Mouse (Mus musculus) liver, adult 2 months (tissue): ENCODE measurements around the gene Ccdc153. TPM values are rescaled to one million over a fixed set of nuclear protein-coding genes. Genes with fewer than 3 reads are reported as not detected.

Source experiments
- DNase-seq: peaks from one replicate; pipeline ENCODE4 v3.0.0-alpha.2; 2011; ENCODE audit warnings: low read depth, low spot score; ENCODE audit errors: extremely low read depth
- H3K27ac ChIP-seq: fragments of 200-500 bp; replicated peaks from 2 replicates; pipeline ENCODE4 v1.5.1; 2012; ENCODE audit warnings: low read depth, mild to moderate bottlenecking, control low read depth, inconsistent platforms, low read length; ENCODE audit not compliant: insufficient read depth
- H3K27me3 ChIP-seq: fragments of 200-500 bp; 2 replicates; pipeline ENCODE4 v1.6.1; 2012; ENCODE audit warnings: mild to moderate bottlenecking, moderate library complexity, low read length, inconsistent platforms; ENCODE audit not compliant: control insufficient read depth, insufficient read depth
- H3K36me3 ChIP-seq: fragments of 200-500 bp; 2 replicates; pipeline ENCODE4 v1.6.1; 2012; ENCODE audit warnings: low read length, inconsistent platforms; ENCODE audit not compliant: control insufficient read depth, insufficient read depth
- H3K4me1 ChIP-seq: fragments of 200-500 bp; 2 replicates; pipeline ENCODE4 v1.6.1; 2011; ENCODE audit warnings: low read length; ENCODE audit not compliant: control insufficient read depth, insufficient read depth
- H3K4me3 ChIP-seq: fragments of 200-500 bp; 2 replicates; pipeline ENCODE4 v1.5.1; 2011; ENCODE audit warnings: low read depth, mild to moderate bottlenecking, control low read depth, low read length, moderate library complexity; ENCODE audit not compliant: insufficient read depth
- H3K79me2 ChIP-seq: fragments of 200-500 bp; 2 replicates; pipeline ENCODE4 v1.6.1; 2012; ENCODE audit warnings: inconsistent platforms, mild to moderate bottlenecking, low read length, moderate library complexity; ENCODE audit not compliant: control insufficient read depth, insufficient read depth
- H3K9ac ChIP-seq: fragments of 200-500 bp; 2 replicates; pipeline ENCODE4 v1.6.1; 2012; ENCODE audit warnings: low read depth, mild to moderate bottlenecking, control low read depth, inconsistent platforms, low read length
- CTCF ChIP-seq: fragments of 200-500 bp; IDR thresholded peaks from 2 replicates; pipeline ENCODE4 v1.5.1; 2011; ENCODE audit warnings: low read depth, low read length, control low read depth
- POLR2A ChIP-seq: fragments of 200-500 bp; IDR thresholded peaks from 2 replicates; pipeline ENCODE4 v1.6.1; 2011; ENCODE audit warnings: low read length, control low read depth; ENCODE audit not compliant: insufficient read depth; ENCODE audit errors: extremely low read depth
- WGBS: fragments of 180-500 bp; shearing (Covaris S2); methylation state at CpG from one replicate; pipeline ENCODE4 v1.1.7; 2018; 5-methylcytosine and 5-hydroxymethylcytosine counted together
- polyA plus RNA-seq: library from polyadenylated mRNA; depleted of rRNA; stranded (reverse); fragments of >200 nt; gene quantifications from 2 replicates; pipeline ENCODE4 v1.2.3, GENCODE M21; 2012
- total RNA-seq: library from RNA; depleted of rRNA; stranded (reverse); fragments of >200 nt; gene quantifications from 2 replicates; pipeline ENCODE4 v1.2.3, GENCODE M21; 2014

The Ccdc153 gene
- total and polyA plus RNA-seq, 2 experiments, result not detected

GRCm38 (mm10) chr9:44234479-44235427 is 5.7 kb upstream of the Ccdc153 start:
- WGBS, result 34% methylated on average over 19 of the region's 19 CpGs

GRCm38 (mm10) chr9:44236601-44237000 is 3.9 kb upstream of the Ccdc153 start:
- no peak overlapping the region for H3K27ac ChIP-seq
- no peak overlapping the region for H3K4me3 ChIP-seq
- no peak for DNase-seq
- no peak overlapping the region for H3K9ac ChIP-seq
- H3K4me1 ChIP-seq, result no peaks in the 10 kb centered on the region; the same call in 1 of the 2 replicates
- peaks cover 13% of the 10 kb centered on the region for H3K79me2 ChIP-seq
- no peaks in the 10 kb centered on the region for H3K27me3 ChIP-seq
- no peak for TF ChIP-seq POLR2A
- no peak for TF ChIP-seq CTCF
- no peaks in the 10 kb centered on the region for H3K36me3 ChIP-seq
- WGBS, result 85% methylated on average over 4 of the region's 4 CpGs

More at GRCm38 (mm10) chr9:44234479-44235427, 5.7 kb upstream of the Ccdc153 start:
- H3K27me3 ChIP-seq, result no peaks in the 10 kb centered on the region
- 0 out of 2 replicates have a peak overlapping the region, but pooled peaks have one; percentile 9 for H3K9ac ChIP-seq
- no peaks in the 10 kb centered on the region for H3K36me3 ChIP-seq
- peak; percentile 53 for DNase-seq
- no peaks in the 10 kb centered on the region; the same call in 1 of the 2 replicates for H3K4me1 ChIP-seq
- H3K79me2 ChIP-seq, result peaks cover 19% of the 10 kb centered on the region
- TF ChIP-seq POLR2A, result no peak
- TF ChIP-seq CTCF, result no peak
- peak overlapping the region; percentile 15; the same call in 1 of the 2 replicates for H3K4me3 ChIP-seq
- 0 out of 2 replicates have a peak overlapping the region, but pooled peaks have one; percentile 5 for H3K27ac ChIP-seq

GRCm38 (mm10) chr9:44237128-44237527 is 3.3 kb upstream of the Ccdc153 start:
- H3K9ac ChIP-seq, result no peak overlapping the region
- H3K27ac ChIP-seq, result no peak overlapping the region
- no peak for DNase-seq
- no peaks in the 10 kb centered on the region for H3K36me3 ChIP-seq
- H3K4me1 ChIP-seq, result no peaks in the 10 kb centered on the region
- H3K79me2 ChIP-seq, result peaks cover 8% of the 10 kb centered on the region; the same call in 1 of the 2 replicates
- TF ChIP-seq CTCF (no peak), POLR2A (no peak)
- WGBS, result 81% methylated on average over 4 of the region's 4 CpGs
- no peaks in the 10 kb centered on the region for H3K27me3 ChIP-seq
- H3K4me3 ChIP-seq, result no peak overlapping the region

- TF ChIP-seq CTCF, result no peak
- TF ChIP-seq POLR2A, result no peak
- Histone ChIP-seq H3K4me3 (no peak overlapping the region), H3K27me3 (no peaks in the 10 kb centered on the region), H3K79me2 (peaks cover under 1% of the 10 kb centered on the region; the same call in 1 of the 2 replicates), H3K4me1 (no peaks in the 10 kb centered on the region), H3K9ac (no peak overlapping the region), H3K27ac (no peak overlapping the region), H3K36me3 (no peaks in the 10 kb centered on the region)
- WGBS, result 81% methylated on average over 17 of the region's 17 CpGs
- no peak for DNase-seq
Observed at GRCm38 (mm10) chr9:44238501-44239190, 1.8 kb upstream of the Ccdc153 start.

- H3K27ac ChIP-seq, result no peak overlapping the region
- H3K36me3 ChIP-seq, result no peaks in the 10 kb centered on the region
- H3K9ac ChIP-seq, result no peak overlapping the region
- TF ChIP-seq POLR2A, result no peak
- TF ChIP-seq CTCF, result peak; percentile 77
- H3K4me3 ChIP-seq, result no peak overlapping the region
- H3K4me1 ChIP-seq, result no peaks in the 10 kb centered on the region
- no peaks in the 10 kb centered on the region for H3K79me2 ChIP-seq
- DNase-seq, result peak; percentile 17
- no peaks in the 10 kb centered on the region for H3K27me3 ChIP-seq
- 10% methylated on average over 5 of the region's 5 CpGs for WGBS
Observed at GRCm38 (mm10) chr9:44239447-44239846, 1.0 kb upstream of the Ccdc153 start.
